ENCODE assay signal across 19 mouse cellular contexts in genomic region chr17:7315693-7316382, GRCm38 (mm10). TPM values are rescaled to one million over a fixed set of nuclear protein-coding genes. Genes with fewer than 3 reads are reported as not detected.
"Had no signal": no experiment of that assay in that cellular context is flagged by ENCODE, and none has a peak within 500 bp of the region (broad histone marks: within the 10 kb centered on the region; RNA-seq: fewer than 3 reads in every experiment).

No protein-coding gene starts in this region.

RNA-seq across cellular contexts. Expression of gene Tcp10a, which starts 8.6 kb away (rescaled TPM):
- total RNA-seq: left cerebral cortex, postnatal 4 days; neutrophil, adult 5-6 weeks had no signal
- polyA plus RNA-seq: kidney, embryonic 16.5 days; limb, embryonic 12.5 days; limb, embryonic 15.5 days; liver, embryonic 13.5 days; liver, embryonic 16.5 days; lung, embryonic 14.5 days; midbrain, embryonic 12.5 days; midbrain, embryonic 15.5 days; myocyte; spleen, adult 2 months; stomach, embryonic 16.5 days; thymus, adult 2 months had no signal

RNA-seq across cellular contexts. Expression of gene Ttll2, which starts 36.7 kb away (rescaled TPM):
- total RNA-seq: layer of hippocampus, adult 18-20 months; layer of hippocampus, postnatal 14 days; left cerebral cortex, adult 8-10 months; left cerebral cortex, postnatal 14 days; neutrophil, adult 5-6 weeks had no signal
- polyA plus RNA-seq: kidney, embryonic 16.5 days; limb, embryonic 12.5 days; limb, embryonic 15.5 days; liver, embryonic 13.5 days; lung, embryonic 14.5 days; midbrain, embryonic 12.5 days; midbrain, embryonic 15.5 days; myocyte; neural tube, embryonic 13.5 days; spleen, adult 2 months; stomach, embryonic 16.5 days; thymus, adult 2 months had no signal

RNA-seq across cellular contexts. Expression of gene Gm49630, which starts 55.9 kb away (rescaled TPM):
- total RNA-seq: layer of hippocampus, adult 18-20 months; layer of hippocampus, postnatal 14 days; left cerebral cortex, adult 8-10 months; left cerebral cortex, postnatal 14 days; left cerebral cortex, postnatal 4 days; neutrophil, adult 5-6 weeks had no signal
- polyA plus RNA-seq: kidney, embryonic 16.5 days; limb, embryonic 12.5 days; limb, embryonic 15.5 days; liver, embryonic 13.5 days; liver, embryonic 16.5 days; lung, embryonic 14.5 days; midbrain, embryonic 12.5 days; midbrain, embryonic 15.5 days; myocyte; neural tube, embryonic 13.5 days; spleen, adult 2 months; stomach, embryonic 16.5 days; thymus, adult 2 months had no signal
